Comparison of ENCODE assay signal across 8 mouse cellular contexts in genomic region chr7:45921242-45921621, GRCm38 (mm10). TPM values are rescaled to one million over a fixed set of nuclear protein-coding genes. Genes with fewer than 3 reads are reported as not detected.
DNase-seq lines count a peak whose midpoint lies in the region; ATAC-seq and TF ChIP-seq lines count a peak whose summit lies in the region.

Gene Emp3, minus strand, starts transcription at chr7:45921404.

- TF ChIP-seq CTCF in bone marrow macrophage, adult 2 months (IDR thresholded peaks at IDR 0.05; ENCODE audit: low read depth, low read length), result no peak

- no peaks in the 10 kb centered on the region for H3K27me3 ChIP-seq in lung, embryonic 15.5 days

- H3K4me1 ChIP-seq in bone marrow macrophage, adult 2 months (ENCODE audit: control insufficient read depth, insufficient read depth, low read length), result peaks cover 26% of the 10 kb centered on the region
- H3K4me1 ChIP-seq in lung, embryonic 15.5 days, result peaks cover 61% of the 10 kb centered on the region

- intact Hi-C loops in gastrocnemius, postnatal 36 days (cut with DNase I), result no loop called here

- H3K27ac ChIP-seq in bone marrow macrophage, adult 2 months (ENCODE audit: insufficient read depth, low read depth, low read length), result peak within 1 kb of the TSS; percentile 95
- peak within 1 kb of the TSS; percentile 96 for H3K27ac ChIP-seq in lung, embryonic 15.5 days

- WGBS in lung, embryonic 15.5 days, result 9% methylated on average over 9 of the region's 9 CpGs

- peak; percentile 53 to 55 for DNase-seq in CD8-positive naive resting alpha-beta T cell, adult 2 months (ENCODE audit: low read depth in 2 of 2, low spot score in 2 of 2)
- peak; percentile 56 to 63 for DNase-seq in gastrocnemius, postnatal 36 days
- DNase-seq in ovary, postnatal 14 days (ENCODE audit: low spot score), result peak; percentile 36
- no peak for DNase-seq in embryo, embryonic 11 days
- DNase-seq in right cerebral cortex, postnatal 10 days (ENCODE audit: low spot score in 2 of 2), result no peak

- H3K9ac ChIP-seq in lung, embryonic 15.5 days, result peak within 1 kb of the TSS; percentile 58

- no peak for ATAC-seq in inflammation-experienced regulatory T-cells, adult 6 months
- no peak for ATAC-seq in lung, embryonic 15.5 days (ENCODE audit: borderline replicate concordance, extremely low read depth, low FRiP score, low TSS enrichment)

- H3K36me3 ChIP-seq in lung, embryonic 15.5 days, result 0 out of 2 replicates have a peak, but pooled peaks cover 3% of the 10 kb centered on the region

- peak; percentile 46; the same call in 1 of the 2 replicates for TF ChIP-seq POLR2A in bone marrow macrophage, adult 2 months (IDR thresholded peaks at IDR 0.05; ENCODE audit: borderline replicate concordance, low read depth, low read length)

- peak within 1 kb of the TSS; percentile 65 for H3K4me2 ChIP-seq in lung, embryonic 15.5 days

- peak within 1 kb of the TSS; percentile 82 for H3K4me3 ChIP-seq in bone marrow macrophage, adult 2 months (ENCODE audit: insufficient read depth, low read length)
- H3K4me3 ChIP-seq in lung, embryonic 15.5 days, result peak within 1 kb of the TSS; percentile 48

- H3K9me3 ChIP-seq in lung, embryonic 15.5 days, result no peaks in the 10 kb centered on the region

RNA-seq across cellular contexts. Expression of gene Emp3, which starts in this region (rescaled TPM):
- polyA plus RNA-seq in bone marrow macrophage, adult 2 months (2012; ENCODE audit: insufficient read depth, insufficient read length, missing spikeins), result 635 and 697 TPM in 2 replicates
- 10 to 100 TPM; 10.9 to 11.2 TPM for total RNA-seq in gastrocnemius, postnatal 36 days (2021)
- 100 to 1,000 TPM; 512 to 771 (median 583) TPM for polyA plus RNA-seq in inflammation-experienced regulatory T-cells, adult 6 months (2017; shearing (Covaris generic))
- polyA plus RNA-seq in lung, embryonic 15.5 days (2015; fragmentation: Nextera tagmentation; extraction: Ambion mirVana), result 170 and 177 TPM in 2 replicates

Comparison
In these comparisons a context has a peak if more than half of its experiments do, and no peak if none do; other contexts are left out.
1. DNase-seq: peak in CD8-positive naive resting alpha-beta T cell, adult 2 months (2 of 2), gastrocnemius, postnatal 36 days (2 of 2) and ovary, postnatal 14 days (single experiment); none in embryo, embryonic 11 days (single experiment) and right cerebral cortex, postnatal 10 days (0 of 2).